Mouse (Mus musculus): ENCODE results near the gene Zfp526.

Gene Zfp526

DNA sequence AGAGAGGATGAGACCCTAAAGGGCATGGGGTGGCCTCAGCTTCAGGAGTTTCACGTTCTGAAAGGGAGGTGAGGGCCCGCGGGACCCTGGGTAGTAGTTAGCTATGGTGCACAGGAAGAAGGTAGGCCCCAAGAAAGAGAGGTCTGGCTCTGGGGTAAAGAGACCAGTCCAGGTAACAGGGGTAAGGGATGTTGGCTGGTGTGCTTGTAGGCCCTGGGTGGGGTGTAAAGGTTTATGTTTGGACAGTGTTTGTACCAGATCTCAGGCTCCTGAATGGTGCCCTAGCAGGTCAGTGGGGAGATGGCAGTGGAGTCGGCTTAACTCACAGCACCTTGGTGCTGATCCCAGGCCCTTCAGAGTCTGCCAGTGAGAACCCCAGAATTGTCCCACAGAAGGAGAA, 47.8 kb downstream of the Zfp526 start:
- no peak for DNase-seq

DNA sequence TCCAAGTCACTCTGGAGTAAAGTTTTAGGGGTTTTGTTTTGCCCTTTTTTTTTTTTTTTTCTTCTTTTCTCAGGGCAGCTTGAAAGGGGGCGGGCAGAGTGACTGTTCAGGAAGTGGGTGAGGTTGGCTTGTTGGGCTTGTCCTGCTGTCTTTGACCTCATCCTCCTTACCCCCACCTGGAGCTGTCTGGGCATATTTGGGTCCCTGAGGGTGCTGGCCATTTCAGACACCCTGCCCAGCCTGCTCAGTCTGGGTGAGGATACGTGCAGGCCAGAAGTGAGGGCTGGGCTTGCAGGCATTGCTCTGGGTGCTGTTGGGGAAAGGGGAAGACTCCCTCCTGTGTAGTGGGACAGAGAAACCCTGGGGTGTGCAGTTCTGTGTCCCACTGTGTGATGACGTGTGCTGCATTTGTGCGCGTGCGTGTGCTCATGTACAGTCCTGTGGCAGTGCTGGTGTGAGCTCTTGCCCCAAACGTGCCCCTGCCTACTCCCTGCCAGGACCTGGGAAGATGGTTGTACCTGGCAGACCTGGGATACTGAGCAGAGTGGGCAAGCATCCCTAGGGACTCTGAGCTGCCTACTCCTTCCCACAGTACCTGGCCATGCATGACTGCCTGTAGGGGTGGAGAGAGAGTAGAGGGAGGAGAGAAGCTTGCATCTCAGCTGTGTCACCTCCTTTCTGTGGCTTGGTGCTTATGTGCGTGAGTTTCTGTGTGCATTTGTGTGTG, 48.5 kb downstream of the Zfp526 start:
- no peak for DNase-seq

DNA sequence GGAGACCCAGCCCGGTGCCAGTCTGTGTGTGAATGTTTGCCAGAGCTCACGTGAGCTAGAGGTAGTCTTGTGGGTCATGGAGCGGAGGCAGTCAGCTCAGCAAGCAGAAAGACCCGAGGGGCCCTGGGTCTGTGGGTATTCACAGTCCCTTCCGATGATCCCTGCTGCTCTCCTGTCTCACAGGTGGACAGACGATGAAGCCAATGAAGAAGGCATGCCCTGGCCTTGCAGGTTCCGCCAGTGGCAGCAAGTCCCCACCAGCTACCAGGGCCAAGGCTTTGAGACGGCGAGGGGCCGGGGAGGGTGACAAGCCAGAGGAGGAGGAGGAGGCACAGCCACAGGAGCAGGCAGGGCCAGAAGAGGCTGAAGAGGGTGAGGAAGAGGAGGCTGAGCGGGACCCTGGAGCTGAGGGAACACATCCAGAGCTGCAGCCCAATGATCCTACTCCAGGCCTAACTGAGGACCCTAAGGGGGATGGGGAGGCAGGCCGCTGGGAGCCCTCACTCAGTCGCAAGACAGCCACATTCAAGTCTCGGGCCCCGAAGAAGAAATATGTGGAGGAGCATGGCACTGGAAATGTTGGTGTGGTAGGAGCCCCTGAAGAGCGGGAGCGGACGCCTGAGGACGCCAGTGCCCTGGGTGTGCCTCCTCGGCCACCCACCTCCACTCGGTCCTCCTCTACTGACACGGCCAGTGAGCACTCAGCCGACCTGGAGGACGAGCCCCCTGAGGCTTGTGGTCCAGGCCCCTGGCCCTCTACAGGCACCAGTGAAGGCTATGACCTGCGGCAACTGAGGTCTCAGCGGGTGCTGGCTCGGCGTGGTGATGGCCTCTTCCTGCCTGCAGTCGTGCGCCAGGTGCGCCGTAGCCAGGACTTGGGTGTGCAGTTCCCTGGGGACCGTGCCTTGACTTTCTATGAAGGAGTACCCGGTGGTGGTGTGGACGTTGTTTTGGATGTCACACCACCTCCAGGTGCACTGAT, 49.7 kb downstream of the Zfp526 start:
- no peak for DNase-seq

DNA sequence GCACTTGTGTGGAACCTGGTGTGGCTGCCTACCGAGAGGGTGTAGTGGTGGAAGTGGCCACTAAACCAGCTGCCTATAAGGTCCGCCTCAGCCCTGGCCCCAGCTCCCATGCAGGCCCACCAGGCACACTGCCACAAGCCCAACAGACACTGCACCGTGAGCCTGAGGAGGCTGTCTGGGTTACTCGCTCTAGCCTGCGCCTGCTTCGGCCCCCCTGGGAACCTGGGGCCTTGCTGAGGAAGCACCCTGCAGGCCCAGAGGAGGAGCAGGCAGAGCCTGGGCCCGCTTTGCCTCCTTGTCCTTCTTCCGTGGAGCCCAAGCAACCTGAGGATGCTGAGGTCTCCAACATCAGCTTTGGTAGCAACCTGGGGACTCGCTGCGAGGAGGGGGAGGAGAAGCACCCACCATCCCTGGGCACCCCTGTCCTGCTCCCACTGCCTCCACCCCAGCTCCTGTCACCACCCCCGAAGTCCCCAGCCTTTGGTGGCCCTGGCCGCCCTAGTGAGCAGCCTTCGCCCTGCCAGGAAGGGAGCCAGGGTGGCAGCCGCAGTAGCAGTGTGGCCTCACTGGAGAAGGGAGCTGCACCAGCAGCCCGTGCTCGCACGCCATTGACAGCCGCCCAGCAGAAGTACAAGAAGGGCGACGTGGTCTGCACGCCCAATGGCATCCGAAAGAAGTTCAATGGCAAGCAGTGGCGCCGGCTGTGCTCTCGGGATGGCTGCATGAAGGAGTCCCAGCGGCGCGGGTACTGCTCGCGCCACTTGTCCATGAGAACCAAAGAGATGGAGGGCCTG, 50.6 kb downstream of the Zfp526 start:
- DNase-seq, result no peak

DNA sequence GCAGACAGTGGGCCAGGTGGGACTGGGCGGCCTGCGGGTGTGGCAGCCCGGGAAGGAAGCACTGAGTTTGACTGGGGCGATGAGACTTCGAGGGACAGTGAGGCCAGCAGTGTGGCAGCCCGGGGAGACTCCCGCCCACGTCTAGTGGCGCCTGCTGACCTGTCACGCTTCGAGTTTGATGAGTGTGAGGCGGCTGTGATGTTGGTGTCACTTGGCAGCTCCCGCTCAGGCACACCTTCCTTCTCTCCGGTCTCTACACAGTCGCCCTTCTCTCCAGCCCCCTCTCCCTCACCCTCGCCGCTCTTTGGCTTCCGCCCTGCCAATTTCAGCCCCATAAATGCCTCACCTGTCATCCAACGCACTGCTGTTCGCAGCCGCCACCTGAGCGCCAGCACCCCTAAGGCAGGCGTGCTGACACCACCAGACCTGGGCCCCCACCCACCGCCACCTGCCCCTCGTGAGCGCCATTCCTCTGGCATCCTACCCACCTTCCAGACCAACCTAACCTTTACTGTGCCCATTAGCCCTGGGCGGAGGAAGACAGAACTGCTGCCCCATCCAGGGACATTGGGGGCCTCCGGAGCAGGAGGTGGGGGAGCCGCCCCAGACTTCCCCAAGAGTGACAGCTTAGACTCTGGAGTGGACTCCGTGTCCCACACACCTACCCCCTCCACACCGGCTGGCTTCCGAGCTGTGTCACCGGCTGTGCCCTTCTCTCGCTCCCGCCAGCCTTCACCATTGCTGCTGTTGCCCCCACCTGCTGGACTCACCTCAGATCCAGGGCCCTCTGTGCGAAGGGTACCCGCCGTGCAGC, 51.4 kb downstream of the Zfp526 start:
- DNase-seq, result no peak

DNA sequence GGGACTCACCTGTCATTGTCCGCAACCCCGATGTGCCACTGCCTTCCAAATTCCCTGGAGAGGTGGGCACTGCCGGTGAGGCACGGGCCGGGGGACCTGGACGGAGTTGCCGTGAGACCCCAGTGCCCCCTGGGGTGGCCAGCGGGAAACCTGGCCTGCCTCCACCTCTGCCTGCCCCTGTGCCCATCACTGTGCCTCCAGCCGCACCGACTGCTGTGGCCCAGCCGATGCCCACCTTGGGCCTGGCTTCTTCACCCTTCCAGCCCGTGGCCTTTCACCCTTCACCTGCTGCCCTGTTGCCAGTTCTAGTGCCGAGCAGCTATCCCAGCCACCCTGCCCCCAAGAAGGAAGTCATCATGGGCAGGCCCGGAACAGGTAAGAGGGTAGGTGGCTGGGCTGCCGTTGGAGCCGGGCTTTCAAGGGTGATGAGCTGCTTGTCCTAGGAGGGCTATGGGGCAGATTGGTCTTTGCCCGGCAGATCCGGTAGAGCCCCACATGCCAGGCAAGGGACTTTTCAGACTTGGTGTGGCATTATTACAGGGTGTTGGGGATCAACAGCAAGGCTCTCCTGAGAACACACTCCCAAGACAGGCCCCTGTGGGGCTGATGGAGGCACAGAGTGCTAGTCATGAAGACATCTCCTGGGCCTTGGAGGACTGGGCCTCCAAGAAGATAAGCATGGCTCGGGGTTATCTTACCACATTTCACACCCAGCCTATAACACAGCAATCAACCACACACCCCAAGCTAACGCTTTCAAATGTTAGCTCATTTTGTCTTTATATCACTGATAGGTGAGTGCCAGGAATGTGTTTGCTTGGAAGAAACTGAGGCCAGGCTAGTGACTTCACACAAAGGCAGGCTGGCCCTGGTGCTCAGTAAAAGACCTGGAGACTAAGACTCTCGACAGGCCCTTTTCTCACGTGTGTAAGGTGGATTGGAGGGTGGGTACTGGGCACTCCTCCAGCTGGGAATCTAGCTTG, 52.3 kb downstream of the Zfp526 start:
- no peak for DNase-seq

DNA sequence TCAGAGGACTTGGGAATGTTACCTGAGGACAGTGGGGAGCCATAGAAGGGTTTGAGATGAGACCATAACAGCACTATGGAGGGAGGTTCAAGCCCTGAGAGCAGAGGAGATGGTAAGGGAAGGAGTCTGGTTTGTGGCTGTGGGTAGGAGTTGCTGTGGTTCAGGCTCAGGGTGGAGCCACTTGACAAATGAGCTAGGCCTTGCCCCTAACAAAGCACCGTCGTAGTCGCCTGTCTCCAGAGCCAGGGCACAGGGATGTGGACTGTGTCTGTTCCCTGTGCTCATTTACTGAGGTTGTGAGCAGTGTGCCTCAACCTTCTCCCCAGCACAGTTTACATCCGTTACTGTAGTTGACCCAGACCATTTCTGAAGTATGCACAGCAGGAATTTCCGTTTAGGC, 53.3 kb downstream of the Zfp526 start:
- no peak for DNase-seq

DNA sequence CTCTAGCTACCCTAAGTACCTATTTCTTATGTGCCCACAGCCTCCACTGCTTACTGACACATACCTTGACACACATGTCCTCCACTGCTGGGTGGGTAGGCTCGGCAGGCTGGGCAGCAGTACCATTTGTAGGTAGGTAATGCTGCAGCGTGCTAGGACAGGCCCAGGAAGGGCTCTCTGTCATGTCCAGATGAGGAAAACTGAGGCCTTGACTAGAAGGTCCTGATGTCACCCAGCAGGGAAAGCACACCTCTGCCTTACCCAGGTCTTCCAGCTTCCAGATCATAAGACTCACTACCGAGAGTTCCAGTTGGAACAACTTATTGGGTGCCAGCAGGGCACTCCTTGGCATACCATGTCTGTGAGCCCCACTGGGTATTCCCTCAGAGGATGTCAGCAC, 53.8 kb downstream of the Zfp526 start:
- DNase-seq, result no peak

DNA sequence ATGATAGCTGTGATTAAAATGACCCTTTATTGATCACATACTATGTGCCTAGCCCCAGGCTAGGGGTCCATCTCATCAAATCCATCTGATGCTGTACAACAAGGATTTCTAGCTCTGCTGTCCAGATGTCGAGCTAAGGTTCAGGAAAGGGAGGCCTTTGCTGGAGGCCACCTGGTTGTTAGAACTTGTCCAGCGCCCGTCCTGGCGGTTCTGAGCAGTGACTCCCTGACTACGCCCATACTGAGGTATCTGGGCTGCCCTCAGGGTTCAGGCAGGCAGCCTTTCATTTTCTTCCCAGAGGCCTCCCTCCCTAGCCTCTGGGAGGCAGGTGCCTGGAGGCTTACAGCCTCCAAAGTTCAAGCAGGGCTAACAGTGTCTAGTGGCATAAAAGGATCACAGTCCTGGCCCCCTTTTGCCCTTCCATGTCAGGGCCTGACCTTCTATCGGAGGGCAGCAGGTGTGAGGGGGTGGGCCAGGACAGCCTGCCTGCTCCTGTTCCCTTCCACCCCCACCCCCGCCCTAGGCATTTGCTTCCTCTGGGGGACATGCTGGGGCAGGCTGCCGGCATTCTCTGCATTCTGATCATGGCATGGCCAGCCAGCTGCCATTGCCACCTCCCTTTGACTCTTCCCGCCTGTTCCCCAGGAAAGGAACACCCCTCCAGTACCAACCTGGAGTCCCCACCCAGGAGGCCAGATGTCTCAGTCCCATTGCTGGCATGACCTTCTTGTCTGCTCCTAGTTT, 54.5 kb downstream of the Zfp526 start:
- DNase-seq, result no peak

Measured in kidney, adult 9 months (tissue).